Mouse (Mus musculus) gastrocnemius, adult 2 months (tissue): ENCODE results near the gene Atg7. TPM values are rescaled to one million over a fixed set of nuclear protein-coding genes. Genes with fewer than 3 reads are reported as not detected.

Experiments
- DNase-seq: peaks from one replicate; pipeline ENCODE4 v3.0.0; 2022
- H3K27ac ChIP-seq: fragments of 200-600 bp; 2 replicates; pipeline ENCODE4 v1.8.1; 2022; ENCODE audit warnings: mild to moderate bottlenecking
- H3K4me3 ChIP-seq: fragments of 200-600 bp; 2 replicates; pipeline ENCODE4 v1.8.1; 2022; ENCODE audit warnings: mild to moderate bottlenecking, moderate library complexity
- CTCF ChIP-seq: fragments of 200-600 bp; IDR thresholded peaks from 2 replicates; pipeline ENCODE4 v1.8.1; 2022; ENCODE audit warnings: antibody characterized with exemption, mild to moderate bottlenecking, moderate library complexity
- intact Hi-C: fragments of 180-260 bp; cut with DNase I; formaldehyde crosslinking; loops from one replicate; pipeline ENCODE4 v1.15.1; 2025
- total RNA-seq, 2 experiments: library from RNA; stranded (reverse); gene quantifications; 2 replicates each; pipeline ENCODE4 v1.2.3; 2021

Atg7 gene
- total RNA-seq, 2 experiments from 2014 or later = 9.6 to 11.5 TPM

DNA sequence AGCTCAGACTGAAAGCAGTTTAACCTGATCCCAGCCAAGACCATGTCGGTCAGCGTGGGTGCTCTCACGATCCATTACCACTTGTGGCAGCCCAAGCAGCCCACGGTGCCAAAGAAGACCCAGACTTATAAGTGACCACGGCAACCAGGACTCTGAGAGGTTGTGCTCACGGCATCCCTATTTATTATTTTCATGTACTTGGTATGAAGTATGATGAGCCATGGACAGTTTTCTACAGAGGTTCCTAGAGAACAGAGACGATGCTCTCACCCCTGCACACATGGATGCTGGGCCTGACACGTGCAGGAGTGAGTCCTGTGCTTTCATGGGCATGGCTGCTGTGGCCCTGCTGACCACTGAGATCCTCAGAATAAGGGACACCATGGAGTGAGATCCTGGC is 100.2 kb downstream of the Atg7 start:
- no peak for TF ChIP-seq CTCF
- H3K27ac ChIP-seq = no peak overlapping the region
- intact Hi-C loops = no loop called here
- no peak overlapping the region for H3K4me3 ChIP-seq
- no peak for DNase-seq

DNA sequence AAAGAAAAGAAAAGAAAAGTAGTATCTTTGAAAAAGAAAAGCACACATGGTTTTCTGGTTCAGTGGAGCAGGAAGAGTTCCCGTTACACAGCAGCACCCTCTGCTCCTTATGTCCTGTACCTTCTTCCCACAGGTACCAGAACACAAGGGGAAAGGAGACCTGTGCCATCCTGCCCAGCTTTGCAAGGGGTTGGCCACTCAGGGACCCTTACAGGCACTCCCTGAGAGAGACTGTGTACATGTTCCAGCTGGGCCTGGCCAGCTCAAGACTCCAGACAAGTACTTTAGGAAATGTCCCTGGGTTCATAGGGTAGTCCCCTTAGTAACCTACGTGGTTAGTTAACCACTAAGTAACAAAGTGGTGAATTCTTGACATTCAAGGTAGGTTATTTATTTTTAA is 100.9 kb downstream of the Atg7 start:
- TF ChIP-seq CTCF = no peak
- intact Hi-C loops = no loop called here
- Histone ChIP-seq H3K4me3 (no peak overlapping the region), H3K27ac (no peak overlapping the region)
- DNase-seq = no peak

DNA sequence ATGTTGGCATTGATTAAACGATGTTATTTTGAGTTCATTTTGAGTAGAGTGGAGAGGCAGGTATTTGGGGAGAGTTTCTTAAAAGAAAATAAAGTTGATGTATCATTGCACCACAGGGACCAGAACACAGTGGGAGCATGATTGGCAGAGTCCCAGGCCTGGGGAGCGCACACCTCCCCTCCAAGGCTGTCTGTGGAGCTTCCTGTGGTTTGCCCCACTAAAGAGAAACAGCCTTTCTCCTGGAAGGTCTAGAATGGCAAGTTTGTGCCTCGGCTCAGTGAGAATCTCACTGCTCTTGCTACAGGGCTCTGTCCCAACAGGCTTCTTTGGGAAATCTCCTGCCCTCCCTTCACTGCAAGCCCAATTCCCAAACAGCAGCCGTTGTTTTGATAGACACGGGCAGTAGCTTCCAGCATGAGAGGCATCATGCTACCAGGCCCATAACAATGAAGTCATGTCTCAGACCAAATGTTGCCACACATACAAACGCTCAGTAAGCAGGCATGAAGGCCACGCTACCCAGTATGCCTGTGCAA is 103.6 kb downstream of the Atg7 start:
- no peak for DNase-seq
- intact Hi-C loops = no loop called here
- H3K4me3 ChIP-seq = no peak overlapping the region
- H3K27ac ChIP-seq = no peak overlapping the region
- TF ChIP-seq CTCF = no peak

DNA sequence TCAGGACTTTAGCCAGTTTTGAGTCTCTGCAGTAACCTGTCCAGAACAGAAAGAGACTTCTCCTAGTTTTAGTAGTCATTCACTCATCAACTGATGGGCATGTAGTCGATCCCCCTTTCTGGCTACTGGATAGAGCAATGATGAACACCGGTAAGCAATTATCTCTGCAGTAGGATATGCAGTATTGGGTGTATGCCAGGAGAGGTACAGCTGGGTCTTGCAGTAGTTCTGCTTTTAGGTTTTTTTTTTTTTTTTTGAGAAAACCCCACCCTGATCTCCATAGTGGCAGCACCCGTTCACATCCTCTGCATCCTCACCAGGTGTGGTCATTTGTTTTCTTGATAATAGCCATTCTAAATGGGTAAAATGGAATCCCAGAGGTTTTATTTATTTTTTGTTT is 105.5 kb downstream of the Atg7 start:
- no peak for TF ChIP-seq CTCF
- Histone ChIP-seq H3K4me3 (no peak overlapping the region), H3K27ac (no peak overlapping the region)
- no peak for DNase-seq
- intact Hi-C loops = no loop called here

DNA sequence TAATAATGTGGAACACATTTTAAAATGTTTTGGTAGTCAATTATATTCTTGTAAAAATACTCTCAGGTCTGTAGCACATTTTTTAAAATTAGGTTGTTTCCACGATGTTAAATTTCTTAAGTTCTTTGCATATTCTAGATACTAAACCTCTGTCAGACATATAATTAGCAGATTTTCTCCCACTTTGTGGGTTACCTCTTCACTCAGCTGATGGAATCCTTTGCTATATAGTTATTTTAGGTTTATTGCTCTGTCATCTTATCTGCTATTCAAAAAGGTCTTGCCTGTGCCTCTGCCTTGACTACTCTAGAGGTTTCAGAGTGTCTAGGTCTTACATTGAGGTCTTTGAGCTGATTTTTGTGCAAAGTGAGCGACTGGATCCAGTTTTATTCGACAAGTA is 106.0 kb downstream of the Atg7 start:
- intact Hi-C loops = no loop called here
- no peak overlapping the region for H3K4me3 ChIP-seq

DNA sequence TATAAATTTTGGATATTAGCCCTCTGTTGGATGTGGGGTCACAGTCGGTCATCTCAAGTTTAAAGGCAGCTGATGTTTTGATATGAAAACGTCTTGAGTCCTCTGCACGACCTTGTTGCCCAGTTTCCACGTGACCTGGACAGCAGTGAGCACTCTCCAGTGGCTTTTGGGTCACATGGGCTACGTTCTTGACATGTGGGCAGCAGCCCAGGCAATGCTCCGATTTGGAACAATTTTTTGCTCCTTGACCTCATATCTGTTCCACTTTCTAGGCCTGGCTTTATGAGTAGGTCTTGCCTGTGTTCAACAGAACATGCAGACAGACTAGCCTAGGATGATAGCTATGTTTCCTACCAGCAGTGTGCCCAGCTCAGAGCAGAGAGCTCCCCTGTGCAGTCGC is 115.9 kb downstream of the Atg7 start:
- Histone ChIP-seq H3K4me3 (no peak overlapping the region), H3K27ac (no peak overlapping the region)
- intact Hi-C loops = no loop called here
- DNase-seq = no peak
- no peak for TF ChIP-seq CTCF

More for the DNA sequence above, 106.0 kb downstream of the Atg7 start:
- TF ChIP-seq CTCF = no peak
- no peak for DNase-seq
- no peak overlapping the region for H3K27ac ChIP-seq

DNA sequence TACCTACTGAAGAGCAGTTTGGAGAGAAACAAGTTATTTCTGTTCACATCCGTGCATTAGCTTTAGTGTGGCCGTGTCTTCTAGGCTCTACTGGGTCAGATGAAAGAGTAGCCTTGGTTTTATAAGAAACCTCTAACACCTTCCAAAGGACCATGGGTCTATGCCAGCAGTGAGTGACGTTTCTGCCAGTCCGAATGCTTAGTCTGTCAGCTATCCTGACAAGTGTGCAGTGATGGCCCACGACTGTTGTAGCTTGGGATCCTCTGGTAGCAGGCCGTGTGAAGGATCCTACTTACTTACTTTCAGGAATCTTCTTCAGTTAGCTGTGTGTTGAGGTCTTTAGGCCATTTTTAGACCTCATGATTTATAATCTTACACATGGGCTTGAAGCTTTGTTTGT is 123.4 kb downstream of the Atg7 start:
- Histone ChIP-seq H3K27ac (peak overlapping the region; percentile 57), H3K4me3 (no peak overlapping the region)
- intact Hi-C loops = no loop called here
- peak; percentile 69 for DNase-seq
- no peak for TF ChIP-seq CTCF

DNA sequence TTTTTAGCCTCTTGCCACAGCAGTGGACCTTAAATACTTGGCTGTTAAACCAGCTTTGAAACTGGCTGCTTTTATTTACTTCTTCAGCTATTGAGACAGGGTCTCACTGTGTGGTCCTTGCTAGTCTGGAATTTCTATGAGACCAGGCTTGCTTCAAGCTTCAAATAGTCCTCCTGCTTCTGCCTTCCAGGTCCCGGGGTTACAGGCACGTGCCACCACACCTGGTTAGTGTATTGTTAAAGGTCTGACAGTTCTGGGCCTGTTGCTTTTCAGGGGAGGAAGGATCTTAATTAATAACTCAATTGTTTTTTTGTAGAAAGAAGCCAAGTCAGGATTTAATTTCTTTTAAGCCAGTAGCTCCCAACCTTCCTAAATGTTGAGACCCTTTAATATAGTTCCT is 124.8 kb downstream of the Atg7 start:
- Histone ChIP-seq H3K27ac (no peak overlapping the region), H3K4me3 (no peak overlapping the region)
- intact Hi-C loops = no loop called here
- DNase-seq = no peak
- TF ChIP-seq CTCF = no peak

DNA sequence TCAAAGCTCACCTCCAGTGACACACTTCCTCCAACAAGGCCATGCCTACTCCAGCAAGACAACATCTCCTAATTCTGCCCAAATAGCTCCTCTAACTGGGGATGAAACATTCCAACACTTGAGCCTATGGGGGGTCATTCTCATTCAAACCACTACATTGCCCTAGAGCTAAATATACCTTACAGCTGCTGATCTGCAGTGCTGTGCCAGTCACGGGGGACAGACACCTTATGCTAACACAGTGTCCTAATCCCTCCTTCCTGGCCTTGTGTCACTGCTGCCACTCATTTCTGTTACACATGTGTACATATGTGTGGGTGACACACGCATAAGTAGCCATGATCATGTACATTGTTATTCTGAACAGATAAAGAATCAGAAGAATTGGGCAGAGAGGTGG is 127.4 kb downstream of the Atg7 start:
- DNase-seq = peak; percentile 55

DNA sequence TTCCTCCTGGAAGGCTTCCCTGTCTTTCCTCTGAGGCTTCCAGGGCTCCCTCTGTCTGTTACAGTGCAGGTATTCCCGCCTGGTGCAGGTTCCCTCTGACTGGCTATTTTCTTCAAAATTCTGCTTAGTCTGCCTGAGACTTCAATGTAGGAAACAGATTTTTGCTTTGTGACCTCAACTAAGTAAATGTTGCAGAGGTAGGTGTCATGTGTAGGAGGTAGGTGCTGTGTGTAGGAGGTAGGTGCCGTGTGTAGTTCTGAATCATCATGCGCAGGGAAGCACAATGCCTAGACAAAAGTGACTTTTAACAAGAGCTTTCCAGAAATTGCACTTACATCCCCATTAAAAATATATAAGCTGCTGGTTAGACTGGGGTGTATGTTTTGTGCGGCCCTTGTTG is 128.6 kb downstream of the Atg7 start:
- no peak for TF ChIP-seq CTCF
- no peak for DNase-seq
- H3K4me3 ChIP-seq = no peak overlapping the region
- H3K27ac ChIP-seq = peak overlapping the region; percentile 81; the same call in 1 of the 2 replicates
- intact Hi-C loops = no loop called here

More for the DNA sequence above, 127.4 kb downstream of the Atg7 start:
- Histone ChIP-seq H3K27ac (peak overlapping the region; percentile 81), H3K4me3 (no peak overlapping the region)
- intact Hi-C loops = no loop called here
- TF ChIP-seq CTCF = no peak

DNA sequence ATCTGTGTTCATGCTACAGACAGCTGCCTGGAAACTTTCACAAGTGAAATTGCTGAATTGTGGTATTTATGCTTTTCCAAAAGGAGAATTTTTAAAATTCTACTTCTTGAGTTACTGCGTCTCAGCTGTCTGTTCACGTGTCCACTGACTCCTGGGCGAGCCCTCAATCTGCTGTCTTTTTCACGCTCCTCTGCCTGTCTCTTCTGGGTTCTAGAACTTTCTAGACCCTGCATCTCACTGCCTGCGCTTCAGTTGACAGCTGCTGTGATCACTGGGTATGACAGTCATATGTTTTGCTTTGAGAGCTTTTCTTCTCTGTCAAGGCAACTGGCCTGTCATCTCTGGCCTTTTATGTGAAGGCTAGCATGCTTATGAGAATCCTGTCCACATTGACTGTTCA is 132.3 kb downstream of the Atg7 start:
- no peak for TF ChIP-seq CTCF
- no peak overlapping the region for H3K4me3 ChIP-seq

DNA sequence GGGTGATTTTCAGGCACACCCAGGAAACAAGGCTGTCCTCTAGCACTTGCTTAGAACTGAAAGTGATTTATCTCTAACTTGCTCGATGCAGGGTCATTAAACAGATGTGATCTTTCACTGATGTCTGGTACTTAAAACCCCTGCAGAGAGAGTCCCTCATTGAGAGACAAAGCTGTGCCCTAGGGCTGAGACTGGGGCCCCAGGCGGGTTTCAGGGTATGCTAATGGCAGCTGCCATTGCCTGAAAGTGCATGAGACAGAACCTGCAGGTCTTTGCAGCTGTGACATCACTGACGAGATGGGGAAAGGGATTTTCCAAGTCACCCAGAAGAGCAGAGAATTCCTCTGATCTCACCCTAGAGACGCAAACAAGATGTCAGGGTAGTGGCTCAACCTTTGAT is 135.0 kb downstream of the Atg7 start:
- no peak for DNase-seq
- no peak for TF ChIP-seq CTCF
- no peak overlapping the region for H3K27ac ChIP-seq
- no peak overlapping the region for H3K4me3 ChIP-seq
- intact Hi-C loops = no loop called here

More for the DNA sequence above, 132.3 kb downstream of the Atg7 start:
- H3K27ac ChIP-seq = peak overlapping the region; percentile 17; the same call in 1 of the 2 replicates
- no peak for DNase-seq
- intact Hi-C loops = no loop called here

DNA sequence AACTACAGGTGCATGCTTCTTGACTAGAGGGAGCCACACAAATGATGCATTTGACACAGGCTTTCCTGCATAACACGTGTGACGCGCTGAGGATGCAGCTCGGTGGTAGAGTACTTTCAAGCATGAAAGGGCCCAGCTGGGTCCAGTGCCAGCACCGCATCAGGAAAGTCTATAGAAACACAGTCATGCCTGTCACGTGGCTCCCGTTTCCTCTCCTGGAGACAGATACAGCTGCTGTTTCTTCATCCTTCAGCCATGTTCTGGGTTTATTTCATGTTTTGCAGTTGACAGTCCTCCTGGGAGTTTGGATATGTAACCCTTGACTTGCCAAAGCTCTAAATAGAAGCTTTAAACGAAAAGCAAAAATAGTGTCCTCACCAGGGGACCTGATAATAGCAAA is 135.8 kb downstream of the Atg7 start:
- intact Hi-C loops = no loop called here
- no peak for DNase-seq
- TF ChIP-seq CTCF = no peak
- Histone ChIP-seq H3K4me3 (no peak overlapping the region), H3K27ac (no peak overlapping the region)

DNA sequence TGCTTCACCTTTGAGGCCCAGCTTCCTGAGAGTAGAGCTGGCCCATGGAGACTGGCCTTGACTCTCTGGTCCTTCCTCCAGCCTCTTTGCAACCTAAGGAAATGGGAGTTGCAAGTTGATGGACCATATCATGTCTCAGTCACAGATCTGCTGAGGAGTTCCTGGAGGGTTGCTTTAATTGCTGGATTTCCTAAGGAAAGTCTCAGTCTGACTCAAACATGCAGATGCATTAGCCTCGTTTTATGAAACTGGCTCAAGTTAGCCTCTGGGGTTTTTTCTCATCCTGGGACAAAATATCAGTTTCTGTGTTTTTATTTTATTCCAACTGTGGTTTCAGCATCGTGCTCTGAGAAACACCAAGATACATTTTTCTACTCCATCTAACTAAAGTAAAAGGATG is 137.7 kb downstream of the Atg7 start:
- no peak for DNase-seq

More for the DNA sequence above, 137.7 kb downstream of the Atg7 start:
- peak overlapping the region; percentile 85 for H3K27ac ChIP-seq
- H3K4me3 ChIP-seq = no peak overlapping the region
- intact Hi-C loops = no loop called here
- no peak for TF ChIP-seq CTCF
